Mouse (Mus musculus) induced T-regulatory cell, adult 2 months (primary cell): ENCODE measurements around the gene Gm2115.

Experiments used
- DNase-seq: peaks from one replicate; pipeline ENCODE4 v3.0.0-alpha.2; 2012; ENCODE audit warnings: low read depth

The Gm2115 gene

GRCm38 (mm10) chr7:84528796-84529533 is at the start of gene Gm2115:
Gene Gm2115, plus strand, starts transcription at chr7:84528954.
- no peak for DNase-seq

DNA sequence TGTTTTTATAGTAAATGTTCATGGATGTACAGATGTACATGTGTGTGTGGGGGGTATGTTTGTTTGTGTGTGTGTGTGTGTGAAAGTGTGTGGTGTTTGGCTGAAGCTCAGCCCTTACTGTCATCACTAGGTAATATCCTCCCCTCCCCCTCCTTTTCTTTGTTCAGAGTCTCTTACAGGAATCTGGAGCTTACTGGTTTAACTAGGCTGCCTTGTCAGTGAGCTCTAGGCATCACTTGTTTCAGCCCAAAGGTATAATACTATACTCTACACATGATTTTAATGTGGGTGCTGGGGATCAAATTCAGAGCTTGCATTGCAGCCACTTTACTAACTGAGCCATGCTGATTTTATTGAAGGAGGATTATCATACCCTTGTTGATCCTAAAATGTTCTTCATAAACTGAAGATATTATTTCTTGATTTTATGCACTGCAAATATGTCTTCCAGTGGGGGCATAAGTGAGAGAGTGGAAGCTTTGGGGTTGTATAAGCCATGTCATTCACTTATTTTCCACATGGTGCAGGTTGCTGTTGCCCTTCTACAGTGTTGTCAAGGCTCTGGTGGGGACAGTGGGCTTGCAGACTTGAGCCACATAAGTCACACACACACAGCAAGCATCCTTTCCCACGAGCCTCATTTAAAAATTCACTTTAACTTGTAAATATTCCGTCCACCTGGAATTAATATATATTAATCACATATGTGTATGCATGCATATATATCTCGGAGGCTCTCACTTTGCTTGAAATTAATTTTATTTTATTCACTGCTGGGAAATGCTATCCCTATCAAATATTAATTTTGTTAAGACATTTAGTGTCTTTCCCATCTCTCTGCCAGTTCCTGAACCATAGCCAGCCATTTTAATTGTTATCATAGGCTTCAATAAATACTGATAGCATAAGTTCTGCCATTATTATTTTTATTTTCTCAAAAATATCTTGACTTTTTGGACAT is 45.0 kb upstream of the Gm2115 start:
- no peak for DNase-seq

DNA sequence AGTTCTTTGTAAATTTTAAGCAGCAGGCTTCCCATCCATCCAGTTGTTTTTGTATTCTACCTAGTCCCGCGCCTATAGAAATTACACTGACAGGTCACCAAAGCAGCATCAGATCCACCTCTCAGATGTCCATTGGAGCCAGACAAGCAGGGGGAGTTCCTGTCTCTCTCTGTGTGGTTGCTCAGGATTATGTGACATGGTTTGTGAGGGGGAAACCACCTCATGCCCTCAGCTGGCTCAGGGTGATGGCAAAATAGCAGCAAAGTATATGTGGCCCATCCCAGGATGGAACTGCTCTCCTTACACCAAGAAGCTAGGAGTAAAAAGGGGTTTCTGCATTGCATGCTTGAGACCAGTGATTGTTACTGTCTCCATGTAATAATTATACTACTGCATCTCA is 42.3 kb upstream of the Gm2115 start:
- DNase-seq, result no peak

- DNase-seq, result no peak
Observed at GRCm38 (mm10) chr7:84503163-84503562, 25.6 kb upstream of the Gm2115 start.

DNA sequence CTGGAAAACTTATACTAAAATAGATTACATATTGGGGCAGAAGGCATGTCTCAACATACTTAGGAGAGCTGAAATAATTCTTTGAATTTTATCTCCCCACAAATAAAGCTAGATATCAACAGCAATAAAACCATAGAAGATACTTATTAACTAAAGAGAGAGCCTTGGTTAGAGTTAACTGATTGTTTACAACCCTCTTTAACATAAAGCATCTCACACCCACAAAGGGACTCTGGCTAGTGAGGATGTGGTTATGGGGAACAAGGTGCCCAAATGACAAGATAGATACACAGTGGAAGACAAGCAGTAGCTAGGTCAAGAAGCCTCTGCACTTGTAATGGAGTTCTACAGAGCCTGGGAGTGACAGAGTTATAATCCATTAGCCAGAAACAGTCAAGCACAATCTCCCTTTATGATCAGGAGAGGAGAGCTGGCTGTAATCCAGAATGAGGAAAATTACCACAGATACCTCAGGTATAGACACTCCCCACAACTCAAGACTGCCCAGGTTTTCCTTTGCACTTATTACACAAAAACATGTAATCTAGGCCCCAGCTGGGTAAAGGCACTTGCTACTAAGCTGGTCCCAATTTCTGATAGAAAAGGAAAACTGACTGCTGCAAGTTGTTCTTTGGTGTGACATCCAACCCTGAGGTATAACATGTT is 10.1 kb upstream of the Gm2115 start:
- DNase-seq, result no peak

GRCm38 (mm10) chr7:84521329-84521728 is 7.4 kb upstream of the Gm2115 start:
- DNase-seq, result no peak

DNA sequence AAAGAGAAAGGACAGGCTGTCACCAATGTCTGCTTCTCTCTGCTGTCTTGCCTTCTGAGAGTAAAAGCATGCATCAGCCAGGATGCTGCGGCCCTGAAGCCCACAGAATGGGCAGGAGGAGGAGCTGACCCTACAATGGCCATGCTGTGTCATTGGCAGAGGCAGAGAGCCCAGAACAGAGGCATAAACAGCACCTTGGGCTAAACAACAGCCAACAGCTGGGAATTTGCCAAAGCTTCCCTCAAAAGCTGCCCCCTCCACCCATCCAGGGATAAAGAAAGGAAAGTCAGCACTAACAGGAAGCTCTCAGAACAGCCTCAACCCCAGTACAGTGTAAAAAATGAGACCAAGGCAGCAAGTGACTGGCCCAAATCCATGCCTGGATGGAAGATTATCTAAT is 6.3 kb upstream of the Gm2115 start:
- DNase-seq, result no peak

DNA sequence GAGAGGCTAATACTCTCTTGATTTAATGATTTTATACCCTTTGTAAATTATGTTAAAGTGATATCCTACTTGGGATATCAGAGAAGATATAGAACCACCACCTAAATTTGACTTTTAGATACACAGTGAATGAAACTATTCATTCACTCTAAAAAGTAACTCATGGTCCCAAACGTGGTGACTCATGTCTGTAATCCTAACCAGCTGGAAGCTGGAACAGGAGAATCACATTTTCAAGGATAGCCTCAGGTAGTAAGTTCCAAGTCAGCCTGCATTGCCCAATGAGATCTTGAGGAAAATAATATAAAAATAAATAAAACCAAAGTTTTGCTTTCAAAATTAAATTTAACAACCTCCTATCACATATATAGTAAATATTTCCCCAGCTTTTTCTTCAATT is 2.6 kb upstream of the Gm2115 start:
- DNase-seq, result no peak

- no peak for DNase-seq
Observed at GRCm38 (mm10) chr7:84532795-84533194, 4.0 kb downstream of the Gm2115 start.

- DNase-seq, result no peak
Observed at GRCm38 (mm10) chr7:84534632-84535031, 5.9 kb downstream of the Gm2115 start.

DNA sequence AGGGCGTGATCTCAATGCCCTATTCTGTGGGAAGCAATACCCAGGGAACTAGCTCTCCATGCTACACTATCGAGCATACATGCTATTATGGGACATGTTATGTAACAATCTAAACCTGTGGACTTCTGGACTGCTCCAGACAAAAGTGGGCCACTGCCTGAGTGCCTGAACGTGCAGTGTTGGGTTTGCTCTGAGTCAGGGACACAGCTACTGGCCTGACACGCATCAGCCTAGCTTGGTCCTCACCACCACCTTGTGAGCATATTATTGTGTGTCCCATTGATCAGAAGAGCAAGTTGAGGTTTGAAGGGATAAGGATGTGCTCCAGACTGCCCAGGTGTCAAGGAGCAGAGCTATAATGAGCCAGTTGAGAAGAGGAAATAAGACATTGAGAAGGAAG is 16.2 kb downstream of the Gm2115 start:
- DNase-seq, result no peak

DNA sequence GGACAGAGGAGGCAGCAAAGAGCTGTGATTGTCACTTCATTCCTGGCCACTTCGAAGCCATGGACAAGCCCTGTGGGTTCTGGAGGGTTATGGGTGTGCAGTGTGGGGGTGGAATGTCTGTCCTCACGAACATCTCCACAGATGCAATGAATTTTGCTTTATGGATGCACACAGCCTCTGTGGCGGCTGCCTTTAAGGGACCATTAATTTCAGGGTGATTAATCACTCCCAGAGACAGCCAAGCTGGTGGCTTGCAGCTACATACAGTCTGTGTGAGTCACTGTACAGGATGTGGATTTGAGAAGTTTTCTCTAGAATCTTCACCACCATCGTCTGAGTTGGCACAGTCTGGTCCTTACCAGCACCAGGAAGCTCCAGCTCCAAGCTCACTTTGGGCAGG is 17.9 kb downstream of the Gm2115 start:
- no peak for DNase-seq

GRCm38 (mm10) chr7:84551472-84551871 is 22.7 kb downstream of the Gm2115 start:
- no peak for DNase-seq

DNA sequence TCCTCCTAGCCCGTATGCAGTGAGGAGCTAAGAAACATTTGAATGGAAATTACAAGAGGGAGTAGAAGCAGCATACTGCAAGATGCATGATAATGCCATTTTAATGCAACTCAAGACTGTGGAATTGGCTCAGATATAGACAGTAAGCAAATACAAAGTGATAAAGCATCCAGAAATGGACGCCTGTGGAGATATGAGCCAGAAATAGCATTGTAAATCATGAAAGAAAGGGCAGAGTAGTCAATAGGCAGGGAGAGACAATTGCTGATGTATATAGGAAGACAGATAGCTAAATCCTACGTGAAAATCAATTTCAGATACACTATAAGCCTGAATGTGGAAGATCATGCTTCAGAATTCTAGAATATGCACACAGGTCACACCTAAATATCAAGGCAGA is 26.5 kb downstream of the Gm2115 start:
- no peak for DNase-seq

DNA sequence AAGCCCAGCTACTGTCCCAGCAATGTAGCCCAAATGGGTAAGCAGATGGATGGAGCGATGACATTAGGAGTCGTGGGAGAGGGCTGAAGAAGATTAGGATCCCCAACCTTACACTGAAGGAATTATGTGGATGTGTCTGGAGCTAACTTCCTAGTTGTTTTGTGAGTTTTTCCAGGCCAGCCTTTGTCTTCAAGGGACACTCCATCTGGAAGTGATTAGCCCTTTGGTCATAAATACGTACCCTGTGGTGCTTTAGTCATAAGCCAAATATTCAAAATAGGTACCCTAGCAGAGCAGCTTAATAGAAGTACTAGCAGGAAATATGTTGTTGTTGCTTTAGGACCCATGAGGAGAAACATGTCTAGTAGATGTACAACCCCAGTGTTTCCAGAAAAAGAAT is 28.6 kb downstream of the Gm2115 start:
- DNase-seq, result no peak

DNA sequence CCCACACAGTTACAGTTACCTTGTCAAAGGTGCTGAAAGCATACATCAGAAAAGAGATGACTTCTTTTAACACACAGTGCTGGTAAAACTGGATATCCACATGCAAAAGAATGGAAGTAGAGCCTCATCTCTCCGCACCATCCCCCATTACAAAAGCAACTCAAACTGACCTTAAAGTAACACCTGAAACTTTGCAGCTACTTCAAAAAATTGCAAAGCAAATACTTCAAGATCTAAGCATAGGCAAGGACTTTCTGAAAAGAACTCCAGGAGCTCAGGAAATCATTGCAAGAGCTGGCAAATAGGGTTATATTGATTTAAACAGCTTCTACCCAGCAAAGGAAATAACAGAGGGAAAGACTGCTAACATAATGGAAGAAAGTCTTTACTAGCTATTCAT is 31.7 kb downstream of the Gm2115 start:
- DNase-seq, result no peak

DNA sequence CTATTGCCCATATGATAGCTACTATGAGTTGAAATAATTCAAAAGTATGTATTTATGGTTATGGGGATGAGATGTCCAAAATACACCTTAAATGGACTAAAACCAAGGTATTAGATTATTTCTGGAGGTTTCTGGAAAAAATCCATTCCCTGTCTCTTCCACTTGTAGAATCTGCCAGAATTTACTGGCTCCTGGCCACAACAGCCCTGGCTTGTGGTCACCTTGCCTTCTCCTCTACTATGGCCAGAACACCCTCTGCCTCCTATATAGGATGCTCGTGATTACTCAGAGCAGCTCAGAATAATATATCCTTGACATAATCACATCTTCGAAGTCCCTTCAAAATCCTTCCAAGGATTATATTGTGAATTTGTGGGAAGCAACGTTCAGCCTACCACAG is 35.5 kb downstream of the Gm2115 start:
- no peak for DNase-seq

DNA sequence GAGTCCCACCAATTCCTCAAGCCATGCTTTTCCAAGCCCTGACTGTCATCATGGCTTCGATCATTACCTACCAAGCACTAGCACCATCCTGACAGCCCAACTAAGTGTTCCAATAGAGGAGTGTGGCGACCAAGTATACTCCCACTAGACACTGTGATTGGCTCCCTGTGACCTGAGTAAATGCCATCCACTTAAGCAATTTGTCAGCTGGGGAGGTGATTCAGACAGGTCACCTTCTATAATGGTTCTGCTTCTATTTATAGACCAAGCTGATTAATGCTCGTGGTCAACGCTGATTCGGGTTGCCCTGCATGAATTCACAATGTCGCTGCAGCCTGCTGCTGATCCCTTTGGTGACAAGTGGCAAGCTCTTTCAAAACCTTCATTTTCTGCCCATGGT is 37.4 kb downstream of the Gm2115 start:
- DNase-seq, result no peak

DNA sequence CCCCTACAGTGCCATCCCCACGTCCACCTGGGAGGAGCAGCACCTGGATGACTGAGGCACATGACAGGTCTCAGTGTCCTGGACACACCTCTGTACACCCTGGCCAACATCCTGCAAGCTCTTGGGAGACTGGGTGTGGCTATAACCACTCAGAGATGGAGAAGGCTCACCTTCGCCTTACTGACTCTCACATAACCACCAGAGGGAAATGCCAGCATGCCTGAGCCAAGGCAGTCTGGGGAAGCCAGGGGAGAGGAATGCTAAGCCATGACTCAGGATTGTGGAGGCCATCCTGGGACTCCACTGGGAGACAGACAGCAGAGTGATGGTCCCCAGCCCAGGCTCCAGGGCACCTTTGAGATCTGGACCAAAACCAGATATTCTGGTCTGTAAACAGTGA is 48.3 kb downstream of the Gm2115 start:
- no peak for DNase-seq

DNA sequence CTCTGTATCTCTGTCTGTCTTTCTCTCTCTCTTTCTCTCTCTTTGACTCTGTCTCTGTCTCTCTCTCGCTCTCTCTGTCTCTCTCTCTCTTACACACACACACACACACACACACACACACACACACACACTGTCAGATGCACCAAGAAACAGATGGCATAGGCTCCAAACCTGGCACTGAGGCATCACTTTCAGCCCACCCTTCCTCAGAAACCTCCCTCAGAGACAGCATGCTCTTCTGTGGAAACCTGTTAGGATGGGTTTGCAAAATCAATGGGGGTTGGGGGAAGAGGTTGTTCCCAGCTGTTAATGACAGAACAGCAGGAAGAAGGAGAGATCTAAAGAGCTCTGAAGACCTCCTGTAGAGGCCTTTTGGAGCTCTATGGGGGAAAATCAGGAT is 50.1 kb downstream of the Gm2115 start:
- DNase-seq, result no peak

- DNase-seq, result no peak
Observed at GRCm38 (mm10) chr7:84579769-84580168, 51.0 kb downstream of the Gm2115 start.

DNA sequence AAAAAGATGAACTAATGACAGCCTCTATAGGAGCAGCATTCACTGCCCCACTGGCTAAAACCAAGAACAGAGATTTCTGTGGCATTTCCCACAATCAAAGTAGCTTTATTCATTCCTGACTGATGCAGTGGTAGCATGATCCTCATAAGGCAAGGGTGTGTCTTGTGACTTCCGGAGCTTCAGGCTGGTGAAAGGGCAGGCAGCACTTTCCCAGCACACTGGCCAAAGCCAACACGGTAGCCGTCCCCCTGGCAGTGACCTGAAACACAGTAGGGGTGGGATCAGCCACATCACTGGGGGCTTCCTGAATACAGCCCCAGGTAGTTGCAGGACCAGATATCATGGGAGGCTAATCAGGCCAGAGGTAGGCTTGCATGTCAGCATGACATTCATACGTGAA is 56.3 kb downstream of the Gm2115 start:
- no peak for DNase-seq
